Mouse (Mus musculus) heart, postnatal 36 days (tissue): Measurements from ENCODE around the gene Zfp457. TPM values are rescaled to one million over a fixed set of nuclear protein-coding genes. Genes with fewer than 3 reads are reported as not detected.
"Not testable (repeated sequence)": the region's sequence is repeated elsewhere in the genome, so short reads cannot be mapped to it uniquely, and the experiment has no call there.

Source experiments
- DNase-seq, 2 experiments: peaks; one replicate each; pipeline ENCODE4 v3.0.0; 2021 to 2022
- intact Hi-C: fragments of 180-260 bp; cut with DNase I; formaldehyde crosslinking; loops from one replicate; pipeline ENCODE4 v1.15.1; 2025
- total RNA-seq, 2 experiments: library from RNA; stranded (reverse); gene quantifications; 2 replicates each; pipeline ENCODE4 v1.2.3; 2021

Gene Zfp457
- total RNA-seq: 1 to 10 TPM; 2.0 to 5.2 TPM

DNA sequence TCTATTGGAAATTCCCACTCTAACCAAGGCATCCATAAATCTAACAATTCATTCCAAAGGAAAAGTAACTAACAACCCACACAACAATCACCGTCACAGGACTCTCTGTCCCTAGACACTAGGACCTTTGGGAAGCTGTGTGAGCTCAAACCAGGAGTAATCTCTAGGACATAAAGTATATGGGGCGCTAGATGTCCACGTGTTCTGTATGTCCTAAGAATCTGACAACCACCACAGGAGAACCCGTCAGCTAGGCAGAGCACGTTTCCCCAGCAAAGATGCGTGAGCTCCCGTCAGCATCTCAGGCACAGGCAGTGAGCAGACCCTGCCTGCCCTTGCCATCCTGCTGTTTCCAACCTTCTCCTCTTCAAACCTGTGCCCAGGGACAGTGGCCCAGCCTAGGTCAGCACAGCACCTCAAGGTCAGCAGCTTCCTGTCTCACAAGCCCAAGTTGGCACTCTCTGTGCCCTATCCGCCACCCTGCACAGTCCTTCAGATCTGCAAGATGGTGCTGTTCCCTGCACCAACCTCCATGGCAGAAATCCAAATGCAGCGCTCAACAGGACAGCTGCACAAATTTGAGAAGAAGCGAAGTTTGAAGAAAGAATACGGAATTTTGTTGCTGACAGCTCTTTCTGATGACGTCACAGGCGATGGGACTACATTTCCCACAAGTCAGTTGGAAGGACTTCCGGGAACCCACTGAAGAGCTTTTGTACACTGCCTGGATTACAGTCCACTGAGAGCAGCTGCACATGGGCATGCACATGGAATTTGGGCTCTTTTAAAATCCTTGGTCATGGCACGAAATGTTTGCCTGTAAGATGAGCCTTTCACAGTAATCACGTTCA lies at the start of gene Zfp457:
Gene Zfp457, minus strand, starts transcription at position 664 of the 851 bp plus-strand sequence.
- intact Hi-C loops: loop anchor here (2.0 to 10.0 kb wide), 5 partner anchors 29 to 419 kb away; partner anchors contain the start of genes Gm49345, Zfp65 and Zfp729a

GRCm38 (mm10) chr13:67351854-67352253 lies 45.6 kb upstream of the Zfp457 start:
- DNase-seq: no peak
- intact Hi-C loops: no loop called here

More for the DNA sequence above, at the start of gene Zfp457:
- peak; percentile 88 to 89 for DNase-seq

GRCm38 (mm10) chr13:67343422-67343821 lies 37.1 kb upstream of the Zfp457 start:
- DNase-seq: no peak
- intact Hi-C loops: no loop called here

DNA sequence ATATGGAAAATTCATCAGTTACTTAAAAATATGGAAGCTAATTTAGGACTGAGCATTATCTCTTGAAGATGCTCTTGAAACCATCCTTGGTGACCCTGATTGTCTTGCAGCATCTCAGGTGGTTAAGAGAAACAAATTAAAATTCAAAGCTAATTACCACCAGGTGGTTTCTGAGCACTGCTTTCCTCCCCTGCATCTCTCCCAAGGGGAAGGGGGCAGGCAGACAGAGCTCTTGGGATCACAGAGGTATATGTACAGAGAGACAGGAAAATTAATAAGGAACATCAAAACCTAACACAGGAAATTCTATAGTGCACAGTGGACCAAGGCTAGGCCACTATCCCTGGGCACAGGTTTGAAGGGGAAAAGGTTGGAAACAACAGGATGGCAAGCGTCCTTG lies 26.6 kb upstream of the Zfp457 start:
- intact Hi-C loops: loop anchor here (2.0 kb wide), 1 partner anchor 26 kb away; no protein-coding TSS in a partner anchor

GRCm38 (mm10) chr13:67332019-67332724 lies 25.9 kb upstream of the Zfp457 start, which contains the start of gene Zfp595:
Gene Zfp595, minus strand, starts transcription at chr13:67332570.
- intact Hi-C loops: loop anchor here (2.0 kb wide), 1 partner anchor 27 kb away; no protein-coding TSS in a partner anchor
- peak; percentile 81 to 84 for DNase-seq

More for the DNA sequence above, 26.6 kb upstream of the Zfp457 start:
- DNase-seq: peak in 1 of 2 experiments; percentile 2

GRCm38 (mm10) chr13:67306718-67307117 lies 433 bp upstream of the Zfp457 start:
- intact Hi-C loops: loop anchor here (2.0 to 10.0 kb wide), 5 partner anchors 28 to 418 kb away; partner anchors contain the start of genes Gm49345, Zfp65 and Zfp729a
- no peak for DNase-seq

- intact Hi-C loops: no loop called here
Observed at GRCm38 (mm10) chr13:67278314-67278713, 28.0 kb downstream of the Zfp457 start, which contains the start of gene Zfp458. Gene Zfp458, minus strand, starts transcription at chr13:67278466.

DNA sequence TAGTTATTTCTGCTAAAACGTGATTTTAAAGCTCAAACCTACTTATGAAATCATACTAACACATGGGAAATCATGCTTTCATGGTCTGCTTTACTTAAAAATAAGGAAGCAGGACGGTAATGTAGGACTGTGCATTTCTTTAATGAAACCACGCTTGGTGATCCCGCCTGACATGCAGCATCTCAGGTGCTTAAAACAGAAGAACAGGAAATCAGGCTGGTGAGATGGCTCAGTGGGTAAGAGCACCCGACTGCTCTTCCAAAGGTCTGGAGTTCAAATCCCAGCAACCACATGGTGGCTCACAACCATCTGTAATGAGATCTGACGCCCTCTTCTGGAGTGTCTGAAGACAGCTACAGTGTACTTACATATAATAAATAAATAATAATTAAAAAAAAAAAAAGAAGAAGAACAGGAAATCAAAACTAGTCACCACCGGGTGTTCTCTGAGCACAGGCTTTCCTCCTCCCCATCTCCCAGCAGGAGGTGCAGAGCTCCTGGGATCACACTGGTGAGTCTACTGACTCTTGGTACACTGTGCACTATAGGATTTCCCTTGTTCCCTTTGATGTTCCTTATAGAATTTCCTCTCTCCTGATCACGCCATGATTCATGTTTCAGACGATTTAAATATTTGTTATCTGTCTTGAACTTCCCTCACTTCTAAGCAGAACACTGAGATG lies 36.8 kb downstream of the Zfp457 start:
- not testable (repeated sequence) for DNase-seq
- intact Hi-C loops: loop anchor here (5.0 to 10.0 kb wide), 4 partner anchors 142 to 458 kb away; partner anchors contain the start of genes Gm26965, Gm28557, Zfp65 and Zfp87

More at GRCm38 (mm10) chr13:67278314-67278713, 28.0 kb downstream of the Zfp457 start, which contains the start of gene Zfp458:
- no peak for DNase-seq

- intact Hi-C loops: loop anchor here (5.0 to 10.0 kb wide), 3 partner anchors 141 to 256 kb away; partner anchors contain the start of genes Gm26965, Gm28557 and Zfp87
- DNase-seq: peak; percentile 70 to 78
Observed at GRCm38 (mm10) chr13:67268568-67269369, 37.5 kb downstream of the Zfp457 start.

Other genes with a start within 250 kb of the Zfp457 start
- 1 to 10 TPM; 1.1 to 1.6 TPM for gene Zfp712, start 245.3 kb downstream of the Zfp457 start, total RNA-seq
- 1 to 10 TPM in 1 of 2 experiments, under 1 TPM in 1; 0.60 to 1.6 TPM for gene Zfp708, start 208.5 kb downstream of the Zfp457 start, total RNA-seq
- gene Gm28557, start 197.9 kb downstream of the Zfp457 start, total RNA-seq: 1 to 10 TPM; 2.9 to 3.0 TPM
- gene Rslcan18, start 190.2 kb downstream of the Zfp457 start, total RNA-seq: 1 to 10 TPM in 1 of 2 experiments, under 1 TPM in 1; 0.95 to 1.1 TPM
- 1 to 10 TPM; 5.0 to 5.9 TPM for gene Zfp759, start 184.8 kb downstream of the Zfp457 start, total RNA-seq
- gene Rsl1, start 133.3 kb downstream of the Zfp457 start, total RNA-seq: 1 to 10 TPM; 2.7 to 3.1 TPM
- gene Zfp455, start 112.0 kb downstream of the Zfp457 start, total RNA-seq: 1 to 10 TPM in 1 of 2 experiments, under 1 TPM in 1; 0.84 to 1.3 TPM
- gene Zfp458, start 28.0 kb downstream of the Zfp457 start, total RNA-seq: 1 to 10 TPM; 2.0 to 2.5 TPM
- gene Zfp595, start 26.1 kb upstream of the Zfp457 start, total RNA-seq: 1 to 10 TPM; 1.9 to 2.2 TPM
- 1 to 10 TPM; 1.4 TPM for gene Gm28044, start 54.1 kb upstream of the Zfp457 start, total RNA-seq
- 1 to 10 TPM; 1.1 to 1.5 TPM for gene Zfp953, start 54.1 kb upstream of the Zfp457 start, total RNA-seq
- gene Gm28041, start 69.2 kb upstream of the Zfp457 start, total RNA-seq: 1 to 10 TPM; 1.7 to 2.1 TPM
- under 1 TPM; 0.72 to 0.76 TPM for gene Zfp456, start 69.3 kb upstream of the Zfp457 start, total RNA-seq
- 1 to 10 TPM; 1.3 to 3.1 TPM for gene Zfp429, start 93.3 kb upstream of the Zfp457 start, total RNA-seq
- 1 to 10 TPM in 1 of 2 experiments, under 1 TPM in 1; 0.58 to 1.2 TPM for gene Zfp459, start 114.9 kb upstream of the Zfp457 start, total RNA-seq
- gene Zfp874a, start 145.1 kb upstream of the Zfp457 start, total RNA-seq: 10 to 100 TPM in 1 of 2 experiments, 1 to 10 TPM in 1; 10.0 to 10.2 TPM
- gene Zfp874b, start 177.8 kb upstream of the Zfp457 start, total RNA-seq: 10 to 100 TPM; 16.8 to 22.4 TPM
- 1 to 10 TPM; 3.5 to 4.7 TPM for gene Zfp58, start 194.1 kb upstream of the Zfp457 start, total RNA-seq
- not detected for gene Gm26965, start 219.7 kb upstream of the Zfp457 start, total RNA-seq
- gene Zfp87, start 219.7 kb upstream of the Zfp457 start, total RNA-seq: 1 to 10 TPM; 7.1 TPM
- gene Zfp748, start 247.3 kb upstream of the Zfp457 start, total RNA-seq: 1 to 10 TPM; 3.5 to 4.1 TPM